Mouse (Mus musculus) adrenal gland, postnatal 25 days (tissue): ENCODE results near the gene Reck. TPM values are rescaled to one million over a fixed set of nuclear protein-coding genes. Genes with fewer than 3 reads are reported as not detected.
A peak's percentile ranks its signal among the peaks of the same experiment; 100 is the strongest.

Source experiments
- DNase-seq: peaks from one replicate; pipeline ENCODE4 v3.0.0; 2021; ENCODE audit warnings: mixed read lengths
- long read RNA-seq: library from polyadenylated mRNA; stranded (forward); transcript quantifications from one replicate; pipeline ENCODE4 v2.0.0, GENCODE M21; 2021
- total RNA-seq: library from RNA; stranded (reverse); gene quantifications from 2 replicates; pipeline ENCODE4 v1.2.3, GENCODE M21; 2021

The Reck gene
- 12.3 and 16.1 TPM in 2 replicates for total RNA-seq
- long read RNA-seq, full-length matches to known transcripts = 3 of 4 reads
- long read RNA-seq, partial matches to known transcripts = 1 of 4 reads
- long read RNA-seq, other reads (novel, unspliced or antisense) = 0 of 4 reads

- DNase-seq = peak; percentile 91
Measured at GRCm38 (mm10) chr4:43875160-43875918, at the start of gene Reck. Gene Reck, plus strand, starts transcription at chr4:43875530.

GRCm38 (mm10) chr4:43828806-43829205, 46.5 kb upstream of the Reck start:
- DNase-seq = no peak

GRCm38 (mm10) chr4:43832031-43832430, 43.3 kb upstream of the Reck start:
- DNase-seq = no peak

GRCm38 (mm10) chr4:43833752-43834151, 41.6 kb upstream of the Reck start:
- no peak for DNase-seq

- DNase-seq = no peak
Measured at GRCm38 (mm10) chr4:43834749-43835148, 40.6 kb upstream of the Reck start.

GRCm38 (mm10) chr4:43838326-43838725, 37.0 kb upstream of the Reck start:
- no peak for DNase-seq

- no peak for DNase-seq
Measured at GRCm38 (mm10) chr4:43840101-43840500, 35.2 kb upstream of the Reck start, which contains the start of gene Olfr157. Gene Olfr157, minus strand, starts transcription at chr4:43840201.

- no peak for DNase-seq
Measured at GRCm38 (mm10) chr4:43851265-43851664, 24.1 kb upstream of the Reck start, which contains the start of gene Olfr155. Gene Olfr155, plus strand, starts transcription at chr4:43851565.

GRCm38 (mm10) chr4:43854101-43854500, 21.2 kb upstream of the Reck start:
- no peak for DNase-seq

- no peak for DNase-seq
Measured at GRCm38 (mm10) chr4:43859886-43860285, 15.4 kb upstream of the Reck start.

- DNase-seq = peak; percentile 63
Measured at GRCm38 (mm10) chr4:43860744-43861519, 14.4 kb upstream of the Reck start.

GRCm38 (mm10) chr4:43863298-43863697, 12.0 kb upstream of the Reck start:
- DNase-seq = no peak

- no peak for DNase-seq
Measured at GRCm38 (mm10) chr4:43869821-43870220, 5.5 kb upstream of the Reck start.

GRCm38 (mm10) chr4:43874501-43874900, 829 bp upstream of the Reck start:
- no peak for DNase-seq

GRCm38 (mm10) chr4:43875919-43876411, 635 bp downstream of the Reck start:
- peak; percentile 18 for DNase-seq

GRCm38 (mm10) chr4:43877230-43877629, 1.9 kb downstream of the Reck start:
- no peak for DNase-seq

GRCm38 (mm10) chr4:43878121-43878776, 2.9 kb downstream of the Reck start:
- DNase-seq = no peak

- no peak for DNase-seq
Measured at GRCm38 (mm10) chr4:43879566-43879965, 4.2 kb downstream of the Reck start.

- no peak for DNase-seq
Measured at GRCm38 (mm10) chr4:43884196-43884595, 8.9 kb downstream of the Reck start.

- DNase-seq = no peak
Measured at GRCm38 (mm10) chr4:43891247-43891646, 15.9 kb downstream of the Reck start.

GRCm38 (mm10) chr4:43897209-43897608, 21.9 kb downstream of the Reck start:
- no peak for DNase-seq

GRCm38 (mm10) chr4:43899197-43899596, 23.9 kb downstream of the Reck start:
- no peak for DNase-seq
